Mouse (Mus musculus) frontal cortex, postnatal 25 days (tissue): ENCODE data around the gene Scn1b.
A peak's percentile ranks its signal among the peaks of the same experiment; 100 is the strongest.

Experiments
- DNase-seq, 2 experiments: peaks; one replicate each; pipeline ENCODE4 v3.0.0; 2022; ENCODE audit warnings: low spot score in 2 of 2

Gene Scn1b

DNA sequence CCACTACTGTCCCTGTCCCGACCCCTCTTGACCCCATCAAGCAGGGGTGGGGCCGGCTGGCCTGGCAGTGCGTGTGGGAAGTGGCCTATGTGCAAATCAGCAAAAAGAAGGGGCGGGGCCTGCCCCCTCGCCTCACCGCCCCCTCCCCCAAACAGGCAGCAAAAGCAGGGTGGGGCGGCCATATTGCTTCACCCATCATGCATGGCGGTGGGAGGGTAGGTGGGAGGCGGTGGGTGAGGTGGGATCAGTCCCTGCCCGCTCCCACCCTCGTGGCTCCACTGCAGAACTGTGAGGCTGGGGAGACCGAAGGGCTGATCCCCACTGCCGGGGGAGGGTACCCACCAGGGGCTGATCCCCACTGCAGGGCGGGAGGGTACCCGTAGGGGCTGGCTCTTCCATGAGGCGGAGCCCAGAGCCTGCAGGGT lies 10.1 kb downstream of the Scn1b start:
- DNase-seq, result no peak

DNA sequence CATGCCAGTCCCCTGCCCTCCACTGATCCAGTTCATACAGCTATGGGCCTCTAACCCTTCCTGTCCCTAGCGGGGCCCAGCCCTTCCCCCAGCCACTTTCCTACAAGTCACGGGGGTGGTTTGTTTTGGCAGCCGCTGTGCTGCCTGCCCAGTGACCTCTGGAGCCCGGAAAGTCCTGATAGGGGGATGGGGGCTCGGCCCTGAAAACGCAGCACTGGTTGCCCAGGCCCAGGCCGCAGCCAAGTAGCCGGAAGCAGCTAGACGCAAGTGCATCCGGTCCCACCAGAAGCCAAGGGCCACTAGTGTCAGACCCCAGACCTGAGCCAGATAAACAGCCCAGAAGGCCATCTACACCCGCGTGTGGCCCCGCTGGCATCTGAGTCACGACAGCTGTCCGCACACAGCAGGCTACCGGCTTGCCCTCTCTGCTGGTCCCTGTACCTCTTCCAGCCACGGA lies 11.2 kb downstream of the Scn1b start:
- DNase-seq, result no peak

DNA sequence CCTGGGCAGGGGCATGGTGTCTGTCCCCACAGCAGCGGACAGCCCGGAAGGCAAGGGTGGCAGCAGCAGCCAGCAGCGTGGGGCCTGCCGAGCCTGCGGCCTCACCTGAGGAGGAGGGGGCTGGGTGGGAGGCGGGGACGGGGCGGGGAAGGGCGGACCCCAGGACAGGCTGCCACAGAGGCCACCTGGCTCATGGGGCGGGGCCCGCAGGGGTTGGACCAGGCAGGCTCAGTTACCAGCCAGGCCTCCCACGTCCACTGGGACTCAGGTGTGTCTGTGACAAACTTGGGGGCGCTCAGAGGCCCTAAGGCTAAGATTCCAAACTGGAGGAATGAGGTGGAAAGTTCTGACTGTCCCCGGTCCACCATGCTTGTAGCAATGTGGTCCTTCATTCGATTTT lies 11.6 kb downstream of the Scn1b start, which contains the start of gene Hpn:
Hpn (minus strand) TSS at position 109 of the 400 bp plus-strand sequence.
- DNase-seq, result no peak

DNA sequence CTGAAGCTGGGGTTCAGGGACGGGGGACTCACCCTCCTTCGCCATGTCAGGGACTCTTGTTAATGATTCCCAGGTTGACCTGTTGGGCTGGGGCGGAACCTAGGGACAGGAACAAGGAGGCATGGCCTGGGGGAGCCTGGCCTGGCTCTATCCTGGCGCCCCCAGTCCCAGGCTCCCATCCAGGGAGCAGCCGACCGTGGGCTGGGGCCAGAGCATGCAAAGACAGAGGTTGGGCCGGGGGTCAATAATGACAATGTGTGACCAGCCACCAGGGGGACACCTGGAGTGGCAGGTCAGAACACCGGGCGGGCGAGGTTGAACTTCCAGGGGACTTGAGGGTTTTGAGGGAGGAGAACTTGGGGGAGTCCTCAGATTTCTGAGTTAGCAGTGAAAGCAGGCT lies 12.2 kb downstream of the Scn1b start:
- no peak for DNase-seq

DNA sequence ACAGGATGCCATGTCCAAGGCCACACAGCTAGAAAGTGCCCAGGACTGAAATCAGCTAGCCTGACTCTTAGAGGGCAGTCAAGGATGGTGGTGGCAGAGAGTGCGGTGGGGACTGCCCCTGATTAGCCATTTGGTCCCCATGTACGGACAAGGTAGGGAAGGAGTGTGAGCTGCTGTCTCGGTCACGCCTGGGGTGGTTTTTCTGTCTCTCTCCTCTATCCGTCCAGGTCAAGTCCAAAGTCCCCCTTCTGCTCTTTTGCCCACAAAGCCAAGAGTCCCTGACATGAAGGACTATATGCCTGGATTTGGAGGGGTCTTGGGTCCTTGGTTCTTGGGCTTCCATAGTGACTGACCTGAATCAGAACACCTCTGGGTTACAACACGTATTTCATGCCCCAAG lies 13.0 kb downstream of the Scn1b start:
- DNase-seq, result no peak

DNA sequence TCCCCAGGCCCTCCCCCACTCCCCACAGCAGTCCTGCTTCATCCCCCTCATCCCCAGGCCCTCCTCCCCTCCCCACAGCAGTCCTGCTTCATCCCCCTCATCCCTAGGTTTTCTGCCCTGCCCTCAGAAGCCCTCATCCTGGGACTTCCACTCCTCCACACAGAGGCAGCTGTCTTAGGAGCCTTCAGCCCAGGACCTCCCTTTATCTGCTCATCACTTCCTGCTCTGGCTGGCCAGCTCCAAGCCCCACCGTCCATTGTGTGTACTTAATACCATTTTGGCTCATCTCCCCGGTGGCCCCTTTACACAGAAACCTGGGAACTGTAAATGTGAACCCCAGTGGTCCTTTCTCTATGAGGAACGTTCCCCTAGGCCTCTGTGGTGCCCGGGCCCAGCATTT lies 14.8 kb downstream of the Scn1b start:
- no peak for DNase-seq

DNA sequence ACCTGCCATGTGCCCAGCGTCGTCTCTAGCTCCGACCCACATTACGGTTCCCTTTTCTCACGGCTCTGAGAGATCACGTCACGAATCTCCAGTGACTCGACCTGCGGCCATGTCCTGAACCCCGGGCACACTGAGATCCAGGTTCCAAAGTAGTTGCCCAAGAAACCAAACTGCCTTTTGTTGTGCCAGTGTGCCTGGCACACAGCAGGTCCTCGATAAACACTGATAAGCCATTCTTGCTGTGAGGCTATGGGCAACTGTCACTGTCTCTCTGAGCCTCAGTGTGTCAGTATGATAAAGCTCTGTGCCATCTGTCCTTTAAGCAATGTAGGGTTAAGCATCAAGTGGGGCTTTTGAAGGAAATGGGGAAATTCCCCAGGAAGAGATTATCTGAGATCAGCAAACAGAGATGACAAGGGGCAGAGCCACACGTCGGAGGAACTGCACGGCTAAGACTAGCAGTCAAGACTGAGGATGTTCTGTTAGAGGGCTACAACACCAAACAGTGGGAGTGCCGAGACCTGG lies 15.9 kb downstream of the Scn1b start:
- DNase-seq, result no peak

DNA sequence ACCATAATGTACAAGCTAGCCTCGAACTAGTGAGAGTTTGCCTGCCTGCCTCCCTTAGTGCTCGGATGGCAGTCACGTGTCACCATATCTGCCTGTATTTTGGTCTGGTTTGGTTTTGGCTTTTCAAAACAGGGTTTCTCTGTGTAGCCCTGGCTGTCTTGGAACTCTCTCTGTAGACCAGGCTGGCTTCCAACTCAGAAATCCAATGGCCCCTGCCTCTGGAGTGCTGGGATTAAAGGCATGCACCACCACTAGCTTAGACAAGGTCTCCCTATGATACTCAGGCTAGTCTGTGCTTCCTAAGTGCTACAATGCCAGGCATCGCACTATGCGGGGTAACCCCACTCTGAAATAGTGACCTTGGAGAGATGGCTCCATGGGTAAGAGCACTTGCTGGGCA lies 17.0 kb downstream of the Scn1b start:
- DNase-seq, result no peak

DNA sequence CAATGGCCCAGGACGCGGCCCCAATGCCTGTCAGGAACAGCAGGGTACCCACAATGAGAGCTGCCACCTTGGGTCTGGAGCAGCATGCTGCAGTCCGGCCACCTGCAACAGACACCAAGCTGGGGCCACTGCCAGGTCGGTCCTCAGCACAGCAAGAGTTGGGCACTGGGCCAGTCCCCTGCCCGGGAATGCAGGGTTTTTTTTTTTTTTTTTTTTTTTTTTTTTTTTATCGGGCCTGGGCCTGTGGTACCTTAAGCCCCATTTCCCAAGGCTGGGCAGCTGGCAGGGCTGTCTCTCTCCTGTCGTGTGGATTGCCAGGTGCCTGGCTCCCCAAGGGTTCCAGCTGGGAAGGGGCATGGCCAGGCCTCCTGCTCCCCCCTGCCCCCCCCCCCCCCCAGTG lies 17.7 kb downstream of the Scn1b start:
- no peak for DNase-seq

DNA sequence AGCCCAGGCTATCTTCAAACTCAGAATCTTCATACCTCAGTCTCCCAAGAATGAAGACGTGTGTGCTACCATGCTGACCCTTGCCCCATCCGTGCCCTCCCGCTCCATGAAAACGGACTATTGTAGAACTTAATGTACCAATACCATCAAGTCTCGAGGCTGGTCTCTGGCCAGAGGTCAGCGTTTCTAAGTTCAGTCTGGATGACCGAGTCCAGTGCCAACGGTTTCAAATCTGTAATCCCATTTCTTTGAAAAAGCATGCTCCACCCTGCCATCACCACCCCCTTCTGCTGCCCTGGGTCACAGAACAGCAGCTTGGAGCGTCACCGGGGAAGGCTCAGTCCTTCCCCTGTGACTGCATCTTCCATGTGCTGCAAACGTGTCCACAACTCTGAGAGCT lies 19.0 kb downstream of the Scn1b start:
- no peak for DNase-seq

DNA sequence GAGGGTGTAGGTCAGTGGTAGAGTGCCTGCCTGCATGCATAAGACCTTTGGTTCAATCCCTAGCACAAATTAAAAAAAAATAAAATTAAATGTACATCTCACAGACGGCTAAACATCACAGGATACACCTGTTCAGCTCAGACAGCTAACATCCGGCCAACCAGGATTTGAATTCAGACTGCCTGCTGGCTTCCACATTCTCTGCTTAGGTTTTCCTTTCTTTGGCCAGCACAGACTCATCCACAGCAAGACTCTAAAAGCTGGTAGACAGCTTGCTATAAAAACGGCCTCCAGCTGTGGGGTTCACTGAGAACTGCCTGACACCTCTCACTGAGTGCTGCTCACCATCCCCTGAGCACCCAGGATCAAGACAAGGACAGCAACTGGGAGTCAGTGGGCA lies 20.6 kb downstream of the Scn1b start:
- DNase-seq, result no peak

DNA sequence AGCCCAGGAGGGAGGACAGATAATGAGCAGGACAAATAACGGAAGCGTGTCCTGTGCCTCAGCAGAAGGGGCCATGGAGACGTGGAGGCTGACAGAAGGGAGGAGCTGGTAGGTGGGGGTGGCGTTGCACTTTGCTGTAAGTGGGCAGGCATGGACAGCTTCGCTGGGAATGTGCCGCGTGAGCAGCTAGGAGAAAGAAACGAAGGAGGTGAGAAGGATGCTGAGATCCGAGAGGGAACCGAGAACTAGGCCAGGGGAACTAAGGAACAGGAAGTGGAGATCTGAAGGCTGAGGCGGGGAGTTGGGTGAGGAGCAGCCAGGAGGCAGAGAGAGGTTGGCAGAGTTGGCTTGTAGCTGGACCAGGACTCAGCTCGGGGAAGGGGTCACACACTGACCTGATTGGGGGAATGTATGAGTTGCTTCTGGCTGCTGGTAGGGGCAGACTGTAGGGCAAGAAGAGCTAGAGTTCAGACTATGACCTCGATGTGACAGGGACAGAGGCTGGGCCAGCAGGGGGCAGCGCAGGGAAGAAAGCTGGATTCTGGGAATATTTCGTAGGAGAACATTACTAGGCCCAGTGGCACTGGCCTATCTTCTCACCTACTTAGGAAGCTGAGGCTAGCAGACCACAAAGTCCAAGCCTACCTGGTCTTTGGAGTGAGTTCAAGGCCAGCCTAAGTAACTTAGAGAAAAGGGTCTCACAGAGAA lies 21.6 kb downstream of the Scn1b start:
- no peak for DNase-seq

DNA sequence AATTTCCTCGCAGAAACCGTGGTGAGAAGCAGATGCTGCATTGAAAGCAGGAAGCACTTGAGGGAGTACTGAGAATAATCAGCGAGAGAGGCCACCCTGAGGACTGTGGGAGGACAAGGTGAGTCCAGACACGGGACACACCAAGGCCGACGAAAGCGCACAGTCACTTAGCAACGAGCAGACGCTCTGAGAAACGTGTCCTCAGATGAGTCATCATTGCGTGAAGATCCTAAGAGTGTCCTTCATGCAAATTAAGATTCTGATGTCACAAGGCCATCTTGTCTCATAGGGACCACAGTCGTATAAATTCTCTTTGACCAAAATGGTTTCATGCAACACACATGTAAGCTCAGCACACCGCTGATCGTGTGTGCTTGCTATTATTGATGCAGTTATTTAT lies 26.0 kb downstream of the Scn1b start:
- no peak for DNase-seq

DNA sequence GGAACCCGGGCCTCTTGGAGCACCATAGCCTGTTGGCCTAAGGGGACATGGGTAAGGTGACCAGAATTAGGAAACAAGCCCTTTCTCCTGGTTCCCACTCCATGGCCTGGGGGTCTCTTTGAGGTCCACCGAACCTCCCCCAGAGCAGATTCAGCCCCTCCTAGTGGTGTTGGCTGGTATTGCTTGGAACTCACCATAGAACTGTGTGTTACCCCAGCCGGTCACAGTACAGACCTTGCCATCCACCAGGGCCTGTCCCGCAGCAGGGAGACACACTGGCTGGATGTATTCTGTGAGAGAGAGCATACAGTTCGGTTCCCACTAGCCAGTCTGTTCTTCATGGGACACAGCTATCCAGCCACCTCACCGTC lies 27.2 kb downstream of the Scn1b start:
- no peak for DNase-seq

DNA sequence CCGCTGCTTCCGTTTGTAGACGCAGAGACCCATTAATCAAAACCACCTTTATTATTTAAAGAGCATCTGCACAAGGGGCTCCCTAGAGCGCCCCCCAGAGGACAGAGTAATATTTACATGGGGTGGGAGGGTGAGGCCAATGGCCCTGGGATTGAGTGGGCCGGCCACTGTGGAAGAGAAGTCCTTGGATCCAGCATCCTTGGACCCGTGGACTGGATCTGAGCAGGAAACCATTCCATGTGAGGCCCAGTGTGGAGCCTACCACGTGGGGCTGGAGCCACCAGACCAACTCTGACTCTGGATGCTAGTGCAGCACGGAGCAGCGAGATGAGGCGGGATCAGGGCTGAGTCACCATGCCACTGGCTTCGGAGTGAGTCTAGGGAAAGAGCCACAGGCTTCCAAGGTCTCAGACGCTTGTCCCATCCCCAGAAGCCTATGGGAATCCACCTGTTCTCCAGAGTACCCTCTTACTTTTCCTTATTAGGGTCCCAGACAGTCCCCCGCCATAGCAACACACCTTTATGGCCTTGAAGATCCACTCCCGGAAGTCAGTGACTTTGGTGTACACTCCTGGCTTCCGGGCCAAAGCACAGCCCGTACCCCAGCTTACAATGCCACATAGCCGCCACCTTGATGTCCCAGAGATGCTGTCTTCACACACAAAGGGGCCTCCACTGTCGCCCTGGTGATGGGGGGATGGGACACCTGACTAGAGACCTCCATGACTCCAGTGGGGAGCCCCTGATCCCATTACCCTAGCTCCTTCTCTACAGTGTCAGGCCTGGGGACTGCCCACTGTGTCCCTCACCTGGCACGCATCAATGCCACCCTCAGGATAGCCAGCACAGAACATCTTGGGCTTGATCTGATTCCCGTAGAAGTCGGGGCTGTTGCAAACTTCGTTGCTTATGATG lies 27.8 kb downstream of the Scn1b start:
- DNase-seq, result no peak

DNA sequence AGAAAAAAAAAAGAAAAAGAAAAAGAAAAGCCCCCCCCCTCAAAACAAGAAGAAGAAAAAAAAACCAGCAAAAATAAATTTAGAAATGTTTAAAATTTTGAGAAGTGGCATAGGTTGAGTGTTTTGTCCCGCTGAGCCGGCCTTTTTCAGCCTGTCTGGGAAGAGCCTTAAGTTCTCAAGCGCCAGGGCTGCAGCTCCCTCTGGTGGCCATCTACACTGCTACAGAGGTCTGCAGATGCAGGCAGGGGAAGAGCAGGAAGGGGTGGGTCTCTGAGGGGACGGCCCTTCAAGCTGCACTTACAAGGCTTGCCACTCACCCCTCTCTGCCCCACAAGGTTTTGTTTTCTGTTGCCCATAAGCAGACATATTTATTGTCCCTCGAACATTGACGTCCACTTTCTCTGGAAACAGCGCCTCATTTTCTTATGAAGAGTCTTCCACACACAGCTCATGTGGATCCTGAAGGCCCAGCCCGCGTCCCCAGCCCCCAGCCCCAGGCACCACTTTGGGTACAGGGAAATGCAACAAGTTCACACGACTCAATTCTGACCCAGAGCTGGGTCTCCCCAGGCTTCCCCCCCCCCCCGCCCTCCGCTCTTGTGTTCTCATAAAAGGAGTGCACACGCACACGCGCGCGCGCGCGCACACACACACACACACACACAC lies 29.1 kb downstream of the Scn1b start:
- DNase-seq, result peak; percentile 87 to 93

DNA sequence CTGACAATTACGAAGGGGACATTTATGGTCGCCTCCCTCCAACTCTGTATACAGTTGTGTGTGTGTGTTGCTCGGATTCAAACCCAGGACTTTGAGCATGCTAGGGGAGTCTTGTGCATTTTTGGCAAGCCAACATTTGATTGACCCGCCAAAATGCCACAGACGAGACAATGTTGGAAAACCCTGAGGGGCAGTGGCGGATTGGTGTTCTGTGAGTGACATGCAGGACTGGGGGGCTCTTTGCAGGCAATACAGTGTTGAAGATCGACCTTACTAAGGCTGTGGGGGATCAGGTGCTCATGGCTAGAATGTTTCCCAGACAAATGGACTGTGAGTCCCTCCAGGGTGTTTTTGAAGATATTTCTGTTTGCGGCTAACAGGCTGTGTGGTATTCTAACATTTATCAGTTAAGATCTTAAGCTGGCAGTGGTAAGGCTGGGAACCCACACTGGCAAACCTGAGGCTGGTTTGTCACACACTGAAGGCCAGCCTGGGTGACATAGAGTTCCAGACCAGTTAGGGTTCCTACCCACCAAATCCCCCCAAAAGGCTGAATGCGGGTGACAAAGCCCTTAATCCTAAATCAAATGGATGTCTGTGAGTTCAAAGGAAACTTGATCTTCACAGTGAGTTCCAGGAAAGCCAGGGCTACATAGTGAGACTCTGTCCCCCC lies 29.8 kb downstream of the Scn1b start:
- no peak for DNase-seq

DNA sequence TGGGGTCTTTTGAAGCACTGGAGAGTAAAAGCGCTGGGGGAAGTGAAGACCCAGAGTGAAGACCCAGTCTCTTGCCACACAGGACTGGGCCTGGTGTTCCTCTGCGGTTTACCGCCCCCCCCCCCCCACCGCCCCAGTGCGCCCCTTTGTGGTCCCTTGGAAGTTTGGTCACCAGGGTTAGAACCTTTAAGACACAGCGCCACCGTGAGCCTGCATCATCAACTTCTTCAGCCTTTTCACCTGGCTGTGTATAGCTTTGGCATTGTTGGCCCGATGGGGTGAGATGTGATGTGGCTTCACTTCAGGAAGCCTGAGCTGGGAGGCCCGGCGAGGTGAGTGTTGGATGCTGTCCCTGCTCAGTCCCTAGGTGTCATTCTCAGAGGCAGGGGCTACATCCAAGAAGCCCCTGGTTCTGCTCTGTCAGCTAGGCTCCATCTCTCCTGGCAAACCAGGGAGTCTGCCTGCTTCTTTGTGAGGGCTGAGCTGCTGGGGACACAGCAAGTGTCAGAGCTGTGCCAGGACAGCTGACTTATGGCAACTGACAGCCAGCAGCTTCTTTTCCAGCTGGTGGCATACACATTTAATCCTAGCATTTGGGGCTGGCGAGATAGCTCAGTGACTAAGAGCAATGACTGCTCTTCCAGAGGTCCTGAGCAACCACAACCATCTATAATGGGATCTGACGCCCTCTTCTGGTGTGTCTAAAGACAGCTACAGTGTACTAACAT lies 31.9 kb downstream of the Scn1b start:
- no peak for DNase-seq

DNA sequence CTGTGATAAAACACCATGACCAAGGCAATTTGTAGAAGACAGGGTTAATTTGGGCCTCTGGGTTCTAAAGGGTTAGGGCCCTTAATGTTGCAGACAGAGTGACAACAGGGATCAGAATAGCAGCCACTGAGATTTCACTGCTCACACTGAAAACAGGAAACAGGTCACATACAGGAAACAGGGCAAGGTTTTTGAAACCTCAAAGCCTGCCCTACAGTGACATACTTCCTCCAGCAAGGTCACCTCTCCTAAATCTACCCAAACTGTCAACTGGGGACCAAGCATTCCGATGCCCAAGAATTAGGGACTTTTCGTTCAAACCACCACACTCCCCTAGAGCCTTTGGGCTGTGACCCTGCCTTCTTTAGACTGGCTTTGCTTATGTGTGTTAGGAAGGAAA lies 37.1 kb downstream of the Scn1b start:
- no peak for DNase-seq

DNA sequence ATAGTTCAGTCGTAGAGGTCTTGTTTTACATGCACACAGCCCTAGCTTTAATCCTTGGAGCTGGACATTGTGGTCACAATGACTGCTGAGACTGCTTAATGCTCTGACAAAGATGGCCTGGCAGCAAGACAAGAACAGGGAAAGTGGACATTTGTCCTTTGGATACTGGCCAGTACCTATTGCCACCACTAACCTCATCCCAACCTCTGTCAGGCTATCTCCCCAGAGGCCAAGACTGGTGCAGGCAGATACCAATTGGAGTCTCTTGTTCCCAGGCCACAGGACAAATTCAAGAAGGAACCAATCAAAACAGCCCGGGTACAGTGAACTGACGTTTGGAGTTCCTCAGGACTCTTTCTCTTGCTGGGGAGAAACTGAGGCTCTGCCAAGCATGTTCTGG lies 38.6 kb downstream of the Scn1b start:
- DNase-seq, result no peak

DNA sequence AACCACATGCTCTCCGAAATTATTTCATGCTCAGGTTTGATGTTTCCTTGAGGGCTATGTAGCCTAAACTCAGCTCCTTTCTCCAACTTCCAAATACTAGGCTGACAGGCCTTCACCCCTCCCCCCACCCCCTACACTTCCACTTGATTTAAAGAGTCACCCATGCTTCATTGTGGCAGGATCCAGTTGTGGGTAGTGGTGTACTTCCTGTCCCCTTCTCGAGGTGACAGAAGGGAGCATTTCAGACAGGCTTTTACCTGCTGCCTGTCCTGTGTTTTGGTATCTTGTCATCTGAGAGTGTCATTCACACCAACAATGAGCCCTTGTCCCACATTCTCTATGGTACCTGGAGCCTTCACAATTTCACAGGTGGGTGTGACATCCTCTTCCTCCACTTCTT lies 39.5 kb downstream of the Scn1b start:
- no peak for DNase-seq
